Mouse (Mus musculus): ENCODE results near the gene Hoxd3.

GRCm38 (mm10) chr2:74683471-74683951, 28.2 kb upstream of the Hoxd3 start:
- TF ChIP-seq CTCF (IDR thresholded peaks at IDR 0.05) (no peak), EP300 (IDR thresholded peaks at IDR 0.05) (no peak)
